Mouse (Mus musculus) midbrain, embryonic 14.5 days (tissue): Measurements from ENCODE around the gene Bag6. TPM values are rescaled to one million over a fixed set of nuclear protein-coding genes. Genes with fewer than 3 reads are reported as not detected.
A peak's percentile ranks its signal among the peaks of the same experiment; 100 is the strongest.
"Not testable (repeated sequence)": the region's sequence is repeated elsewhere in the genome, so short reads cannot be mapped to it uniquely, and the experiment has no call there.

ENCODE experiments used
- ATAC-seq: fragments of 200-750 bp; cut with Nextera tagmentation; 2 replicates; pipeline ENCODE4 v1.8.0; 2017; ENCODE audit warnings: moderate number of reproducible peaks, moderate library complexity; ENCODE audit not compliant: low FRiP score, low TSS enrichment
- DNase-seq: peaks from one replicate; pipeline ENCODE4 v3.0.0-alpha.2; 2015
- H3K27ac ChIP-seq: fragments of 300-500 bp; sonication (generic); replicated peaks from 2 replicates; pipeline ENCODE4 v1.5.1; 2014; ENCODE audit warnings: mild to moderate bottlenecking, low read depth, low read length, moderate library complexity
- H3K27me3 ChIP-seq: fragments of 300-500 bp; sonication (generic); 2 replicates; pipeline ENCODE4 v1.6.1; 2014; ENCODE audit warnings: low read length, control low read depth, mixed read lengths; ENCODE audit not compliant: control insufficient read depth, insufficient read depth
- H3K36me3 ChIP-seq: fragments of 300-500 bp; sonication (generic); 2 replicates; pipeline ENCODE4 v1.6.1; 2014; ENCODE audit warnings: low read length, control low read depth; ENCODE audit not compliant: control insufficient read depth, insufficient read depth
- H3K4me1 ChIP-seq: fragments of 300-500 bp; sonication (generic); 2 replicates; pipeline ENCODE4 v1.6.1; 2014; ENCODE audit warnings: mild to moderate bottlenecking, antibody characterized with exemption, low read length, control low read depth; ENCODE audit not compliant: control insufficient read depth, insufficient read depth
- H3K4me2 ChIP-seq: fragments of 300-500 bp; sonication (generic); 2 replicates; pipeline ENCODE4 v1.6.1; 2014; ENCODE audit warnings: mild to moderate bottlenecking, low read length, moderate library complexity
- H3K4me3 ChIP-seq: fragments of 300-500 bp; sonication (generic); replicated peaks from 2 replicates; pipeline ENCODE4 v1.5.1; 2014; ENCODE audit warnings: low read depth, low read length
- H3K9ac ChIP-seq: fragments of 300-500 bp; sonication (generic); replicated peaks from 2 replicates; pipeline ENCODE4 v1.6.1; 2014; ENCODE audit warnings: mild to moderate bottlenecking, low read length, moderate library complexity
- H3K9me3 ChIP-seq: fragments of 300-500 bp; sonication (generic); 2 replicates; pipeline ENCODE4 v1.6.1; 2016; ENCODE audit warnings: low read length, control low read depth, mixed read lengths; ENCODE audit not compliant: control insufficient read depth
- WGBS: fragments of 180-500 bp; shearing (Covaris S2); extraction: QIAGEN DNeasy Blood & Tissue Kit; methylation state at CpG from one replicate; pipeline ENCODE4 v1.1.7; 2014; 5-methylcytosine and 5-hydroxymethylcytosine counted together
- polyA plus RNA-seq: library from polyadenylated mRNA; unstranded; fragments of >200 nt; fragmentation: Nextera tagmentation; extraction: Ambion mirVana; gene quantifications from 2 replicates; pipeline ENCODE4 v1.2.1, GENCODE M21; 2014

Bag6 gene
- polyA plus RNA-seq, 1 experiment from 2014 or later: 122 TPM

- H3K4me2 ChIP-seq, H3K9me3 ChIP-seq, DNase-seq, H3K4me3 ChIP-seq, ATAC-seq, H3K9ac ChIP-seq, H3K27ac ChIP-seq, H3K27me3 ChIP-seq: not testable (repeated sequence)
- Histone ChIP-seq H3K4me1 (peaks cover 19% of the 10 kb centered on the region), H3K36me3 (peaks cover 25% of the 10 kb centered on the region)
- 89% methylated on average over 9 of the region's 9 CpGs for WGBS
Observed at GRCm38 (mm10) chr17:35123287-35123686, 11.7 kb upstream of the Bag6 start.

DNA sequence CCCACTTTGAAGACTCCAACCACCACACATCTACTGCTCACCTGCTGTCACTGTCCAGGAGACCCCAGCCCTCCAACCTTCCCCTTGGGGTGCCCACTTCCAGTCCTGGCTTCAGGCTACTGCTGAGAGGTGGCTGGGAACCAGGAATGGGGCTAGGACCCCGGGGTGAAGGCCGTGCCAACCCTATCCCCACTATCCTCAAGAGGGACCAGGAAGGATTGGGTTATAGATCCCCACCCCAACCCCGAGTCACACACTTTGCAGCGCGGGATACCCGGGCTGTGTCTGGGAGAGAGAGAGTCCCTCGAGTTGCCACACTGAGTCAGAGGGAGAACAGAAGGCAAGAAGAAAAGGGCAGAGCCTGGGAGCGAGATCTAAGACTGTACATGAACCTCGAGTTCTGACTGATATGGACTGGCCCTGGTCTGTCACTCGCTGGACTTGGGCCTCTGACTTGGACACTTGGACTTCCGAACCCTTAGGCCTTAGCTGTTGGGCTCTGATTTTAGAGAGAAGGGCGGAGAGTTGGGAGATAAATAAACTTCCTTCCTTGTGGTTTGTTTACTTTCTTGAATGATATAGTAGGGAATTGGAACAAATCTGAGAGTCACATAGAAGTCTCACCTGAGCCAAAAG, 10.6 kb upstream of the Bag6 start:
- Histone ChIP-seq H3K4me1 (peaks cover 19% of the 10 kb centered on the region), H3K36me3 (peaks cover 16% of the 10 kb centered on the region; the same call in 1 of the 2 replicates)
- not testable (repeated sequence) for DNase-seq, H3K4me2 ChIP-seq, H3K9ac ChIP-seq, H3K4me3 ChIP-seq, H3K27ac ChIP-seq, H3K27me3 ChIP-seq, ATAC-seq, H3K9me3 ChIP-seq
- WGBS: 95% methylated on average over 12 of the region's 12 CpGs

DNA sequence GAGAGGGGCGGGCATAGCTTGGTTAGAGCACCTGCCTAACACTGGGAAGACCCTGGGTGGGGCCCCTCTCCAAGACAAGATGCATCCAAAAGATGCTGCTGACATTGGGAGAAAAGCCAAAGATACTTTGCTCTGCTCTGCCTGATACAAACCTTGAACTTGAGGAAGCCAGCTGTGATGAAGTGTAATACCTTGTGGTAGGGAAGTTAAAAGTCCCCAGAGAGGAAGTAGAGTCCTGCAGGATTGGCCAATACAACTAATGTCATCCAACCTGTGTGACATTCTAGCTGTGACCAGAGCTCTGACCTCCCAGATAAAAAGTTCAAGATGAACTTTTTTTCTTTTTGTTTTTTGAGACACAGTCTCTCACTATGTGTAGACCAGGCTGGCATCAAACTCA, 9.9 kb upstream of the Bag6 start:
- no peaks in the 10 kb centered on the region for H3K9me3 ChIP-seq
- H3K27me3 ChIP-seq: no peaks in the 10 kb centered on the region
- no peak for DNase-seq
- no peak overlapping the region for H3K27ac ChIP-seq
- no peak overlapping the region for H3K9ac ChIP-seq
- no peak overlapping the region for H3K4me2 ChIP-seq
- peaks cover 14% of the 10 kb centered on the region for H3K36me3 ChIP-seq
- H3K4me3 ChIP-seq: no peak overlapping the region
- peaks cover 18% of the 10 kb centered on the region for H3K4me1 ChIP-seq
- ATAC-seq: no peak
- WGBS: 94% methylated on average over 1 of the region's 1 CpGs

DNA sequence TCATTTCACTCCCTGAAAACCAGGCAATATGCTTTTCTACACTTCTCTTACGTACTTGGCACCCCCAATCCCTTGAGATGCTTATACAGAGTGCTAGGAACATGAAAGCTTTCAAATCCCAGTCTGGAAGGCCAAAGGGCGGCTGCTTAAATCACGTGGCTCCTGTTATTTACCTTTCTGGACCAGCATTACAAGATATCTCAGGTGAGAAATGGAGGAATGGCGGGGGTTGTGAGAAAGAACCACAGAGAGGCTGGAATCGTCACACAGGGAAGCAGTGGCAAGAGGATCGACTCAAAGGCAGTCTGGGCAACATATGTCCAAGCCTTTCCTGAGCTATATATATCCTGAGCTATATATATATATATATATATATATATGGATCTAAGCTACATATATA, 9.4 kb upstream of the Bag6 start:
- Histone ChIP-seq H3K27ac (peak overlapping the region; percentile 74; the same call in 1 of the 2 replicates), H3K9me3 (no peaks in the 10 kb centered on the region)

DNA sequence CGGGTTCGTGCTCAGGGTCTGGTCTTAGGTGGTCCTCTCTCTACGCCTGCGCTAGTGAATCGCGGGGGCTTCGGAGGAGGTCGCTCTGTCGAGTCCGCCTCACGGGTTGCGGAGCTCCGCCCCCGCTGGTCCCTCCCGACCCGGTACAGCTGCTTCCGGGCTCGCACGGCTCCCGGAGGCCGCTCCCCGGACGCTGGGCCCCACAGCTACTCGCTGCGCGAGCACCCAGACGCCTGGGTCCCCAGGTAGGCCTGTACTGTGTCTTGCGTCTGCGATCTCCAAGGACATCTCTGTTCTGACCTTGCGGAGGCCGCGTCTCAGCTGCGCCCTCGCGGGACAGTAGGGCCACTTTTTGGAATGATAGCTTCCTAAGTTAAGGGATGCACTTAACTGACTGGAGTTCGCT, 8.8 kb upstream of the Bag6 start, which contains the start of gene D17H6S53E:
Gene D17H6S53E, plus strand, starts transcription at position 168 of the 406 bp plus-strand sequence.
- H3K4me3 ChIP-seq: peak within 1 kb of the TSS; percentile 59
- H3K27ac ChIP-seq: peak within 1 kb of the TSS; percentile 74
- H3K9ac ChIP-seq: peak within 1 kb of the TSS; percentile 78
- H3K9me3 ChIP-seq: no peaks in the 10 kb centered on the region
- WGBS: under 1% methylated on average over 36 of the region's 36 CpGs
- peak; percentile 83 for DNase-seq
- no peaks in the 10 kb centered on the region for H3K27me3 ChIP-seq
- no peak; the same call in 1 of the 2 replicates for ATAC-seq
- peaks cover 18% of the 10 kb centered on the region for H3K36me3 ChIP-seq
- peaks cover 13% of the 10 kb centered on the region; the same call in 1 of the 2 replicates for H3K4me1 ChIP-seq
- peak within 1 kb of the TSS; percentile 77 for H3K4me2 ChIP-seq

More for the DNA sequence above, 9.4 kb upstream of the Bag6 start:
- Histone ChIP-seq H3K9ac (peak overlapping the region; percentile 78), H3K36me3 (peaks cover 18% of the 10 kb centered on the region), H3K4me1 (peaks cover 13% of the 10 kb centered on the region; the same call in 1 of the 2 replicates), H3K27me3 (no peaks in the 10 kb centered on the region), H3K4me2 (peak overlapping the region; percentile 77), H3K4me3 (peak overlapping the region; percentile 59)
- no peak for ATAC-seq
- no peak for DNase-seq
- WGBS: 42% methylated on average over 6 of the region's 6 CpGs

DNA sequence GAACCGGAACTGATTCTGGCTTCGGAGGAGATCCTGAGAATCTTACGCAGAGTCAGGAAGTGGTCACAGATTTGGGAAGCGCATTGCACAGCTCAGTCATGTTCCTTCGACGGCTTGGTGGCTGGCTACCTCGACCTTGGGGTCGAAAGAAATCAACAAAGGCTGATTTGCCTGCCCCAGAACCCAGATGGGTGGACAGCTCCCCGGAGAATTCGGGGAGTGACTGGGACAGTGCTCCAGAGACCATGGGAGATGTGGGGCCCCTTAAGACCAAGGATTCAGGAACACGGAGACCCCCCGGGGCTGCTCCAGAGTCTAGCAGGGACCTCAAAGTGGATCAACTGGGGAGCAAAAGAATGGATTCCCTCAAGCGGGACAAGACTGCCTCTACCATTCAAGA, 8.0 kb upstream of the Bag6 start:
- no peak for ATAC-seq
- Histone ChIP-seq H3K4me2 (peak overlapping the region; percentile 77), H3K36me3 (peaks cover 18% of the 10 kb centered on the region), H3K9ac (peak overlapping the region; percentile 78), H3K27ac (no peak overlapping the region), H3K9me3 (no peaks in the 10 kb centered on the region), H3K27me3 (no peaks in the 10 kb centered on the region), H3K4me3 (peak overlapping the region; percentile 59), H3K4me1 (peaks cover 13% of the 10 kb centered on the region; the same call in 1 of the 2 replicates)
- 68% methylated on average over 13 of the region's 13 CpGs for WGBS
- DNase-seq: no peak

- no peak overlapping the region for H3K9ac ChIP-seq
- H3K27ac ChIP-seq: no peak overlapping the region
- H3K4me2 ChIP-seq: no peak overlapping the region
- H3K9me3 ChIP-seq: no peaks in the 10 kb centered on the region
- H3K36me3 ChIP-seq: peaks cover 13% of the 10 kb centered on the region; the same call in 1 of the 2 replicates
- 73% methylated on average over 11 of the region's 11 CpGs for WGBS
- ATAC-seq: no peak
- peaks cover 7% of the 10 kb centered on the region; the same call in 1 of the 2 replicates for H3K4me1 ChIP-seq
- no peak overlapping the region for H3K4me3 ChIP-seq
- DNase-seq: no peak
- no peaks in the 10 kb centered on the region for H3K27me3 ChIP-seq
Observed at GRCm38 (mm10) chr17:35128996-35129395, 6.0 kb upstream of the Bag6 start.

GRCm38 (mm10) chr17:35131038-35131437, 3.9 kb upstream of the Bag6 start:
- WGBS: 89% methylated on average over 8 of the region's 8 CpGs
- no peak for ATAC-seq
- no peaks in the 10 kb centered on the region for H3K27me3 ChIP-seq
- H3K9ac ChIP-seq: no peak overlapping the region
- no peak overlapping the region for H3K4me2 ChIP-seq
- H3K9me3 ChIP-seq: no peaks in the 10 kb centered on the region
- peaks cover 7% of the 10 kb centered on the region; the same call in 1 of the 2 replicates for H3K4me1 ChIP-seq
- DNase-seq: no peak
- no peak overlapping the region for H3K4me3 ChIP-seq
- peaks cover 8% of the 10 kb centered on the region; the same call in 1 of the 2 replicates for H3K36me3 ChIP-seq
- no peak overlapping the region for H3K27ac ChIP-seq
